Mouse (Mus musculus) limb, embryonic 14.5 days (tissue): ENCODE results near the gene Srarp. TPM values are rescaled to one million over a fixed set of nuclear protein-coding genes. Genes with fewer than 3 reads are reported as not detected.
A peak's percentile ranks its signal among the peaks of the same experiment; 100 is the strongest.

Experiments used
- ATAC-seq: fragments of 200-750 bp; cut with Nextera tagmentation; 2 replicates; pipeline ENCODE4 v1.8.0; 2017; ENCODE audit warnings: low read depth, moderate number of reproducible peaks, moderate TSS enrichment; ENCODE audit not compliant: low FRiP score
- DNase-seq: peaks from one replicate; pipeline ENCODE4 v3.0.0-alpha.2; 2015; ENCODE audit warnings: low spot score
- H3K27ac ChIP-seq: fragments of 300-500 bp; sonication (generic); replicated peaks from 2 replicates; pipeline ENCODE4 v1.5.1; 2014; ENCODE audit warnings: low read depth, mild to moderate bottlenecking, low read length, moderate library complexity, mixed read lengths
- H3K27me3 ChIP-seq: fragments of 300-500 bp; sonication (generic); 2 replicates; pipeline ENCODE4 v1.6.1; 2014; ENCODE audit warnings: low read length, mixed read lengths; ENCODE audit not compliant: control insufficient read depth, insufficient read depth
- H3K36me3 ChIP-seq: fragments of 300-500 bp; sonication (generic); 2 replicates; pipeline ENCODE4 v1.6.1; 2014; ENCODE audit warnings: mild to moderate bottlenecking, low read length, moderate library complexity, mixed read lengths; ENCODE audit not compliant: control insufficient read depth, insufficient read depth
- H3K4me1 ChIP-seq: fragments of 300-500 bp; sonication (generic); 2 replicates; pipeline ENCODE4 v1.6.1; 2014; ENCODE audit warnings: antibody characterized with exemption, low read length, mixed read lengths; ENCODE audit not compliant: control insufficient read depth, insufficient read depth
- H3K4me2 ChIP-seq: fragments of 300-500 bp; sonication (generic); replicated peaks from 2 replicates; pipeline ENCODE4 v1.6.1; 2014; ENCODE audit warnings: low read depth, mild to moderate bottlenecking, low read length, moderate library complexity; ENCODE audit not compliant: severe bottlenecking
- H3K4me3 ChIP-seq: fragments of 300-500 bp; sonication (generic); replicated peaks from 2 replicates; pipeline ENCODE4 v1.5.1; 2014; ENCODE audit warnings: low read length
- H3K9ac ChIP-seq: fragments of 300-500 bp; sonication (generic); 2 replicates; pipeline ENCODE4 v1.6.1; 2014; ENCODE audit warnings: mild to moderate bottlenecking, low read depth, low read length, moderate library complexity; ENCODE audit not compliant: severe bottlenecking
- H3K9me3 ChIP-seq: fragments of 300-500 bp; sonication (generic); 2 replicates; pipeline ENCODE4 v1.6.1; 2016; ENCODE audit warnings: low read length; ENCODE audit not compliant: control insufficient read depth
- POLR2A ChIP-seq: fragments of 200-500 bp; IDR thresholded peaks from 2 replicates; pipeline ENCODE4 v1.8.0; 2012; ENCODE audit warnings: inconsistent platforms, mild to moderate bottlenecking, moderate library complexity, borderline replicate concordance; ENCODE audit not compliant: insufficient read depth, insufficient read length; ENCODE audit errors: extremely low read depth
- WGBS: fragments of 180-500 bp; shearing (Covaris S2); extraction: QIAGEN DNeasy Blood & Tissue Kit; methylation state at CpG from one replicate; pipeline ENCODE4 v1.1.7; 2014; 5-methylcytosine and 5-hydroxymethylcytosine counted together
- polyA plus RNA-seq, 2 experiments: library from polyadenylated mRNA; depleted of rRNA in 1 of 2; stranded (reverse) in 1 of 2; unstranded in 1 of 2; fragments of >200 nt; fragmentation: Nextera tagmentation in 1 of 2; extraction: Ambion mirVana in 1 of 2; gene quantifications; 2 replicates each; pipeline versions ENCODE4 v1.2.1 to v1.2.3; 2012 to 2014

Srarp gene
- polyA plus RNA-seq, 2 experiments: not detected

DNA sequence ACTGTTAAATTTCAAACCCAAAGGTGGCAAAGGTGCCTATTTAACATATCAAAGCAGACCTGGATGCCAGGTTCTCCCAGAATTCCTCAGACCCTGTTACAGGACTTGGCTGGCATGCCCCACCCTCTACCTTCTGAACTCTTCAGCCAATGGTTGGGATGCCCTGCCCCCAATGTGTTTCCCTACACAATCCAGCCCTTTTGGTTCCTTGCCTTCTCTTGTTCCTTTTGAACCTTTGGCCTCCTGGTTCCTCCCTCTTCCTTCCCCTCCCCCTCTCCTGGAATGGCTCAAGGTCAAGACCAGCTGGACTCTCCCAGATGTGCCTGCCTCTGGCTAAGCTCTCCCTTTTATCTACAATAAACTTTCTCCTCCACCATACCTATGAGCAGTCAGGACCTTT, 5.0 kb upstream of the Srarp start:
- no peaks in the 10 kb centered on the region for H3K36me3 ChIP-seq
- H3K4me3 ChIP-seq: no peak overlapping the region
- no peaks in the 10 kb centered on the region for H3K27me3 ChIP-seq
- H3K4me2 ChIP-seq: no peak overlapping the region
- no peak for TF ChIP-seq POLR2A
- H3K27ac ChIP-seq: no peak overlapping the region
- no peak overlapping the region for H3K9ac ChIP-seq
- no peaks in the 10 kb centered on the region for H3K9me3 ChIP-seq
- ATAC-seq (no peak), DNase-seq (no peak)
- H3K4me1 ChIP-seq: peaks cover 10% of the 10 kb centered on the region

DNA sequence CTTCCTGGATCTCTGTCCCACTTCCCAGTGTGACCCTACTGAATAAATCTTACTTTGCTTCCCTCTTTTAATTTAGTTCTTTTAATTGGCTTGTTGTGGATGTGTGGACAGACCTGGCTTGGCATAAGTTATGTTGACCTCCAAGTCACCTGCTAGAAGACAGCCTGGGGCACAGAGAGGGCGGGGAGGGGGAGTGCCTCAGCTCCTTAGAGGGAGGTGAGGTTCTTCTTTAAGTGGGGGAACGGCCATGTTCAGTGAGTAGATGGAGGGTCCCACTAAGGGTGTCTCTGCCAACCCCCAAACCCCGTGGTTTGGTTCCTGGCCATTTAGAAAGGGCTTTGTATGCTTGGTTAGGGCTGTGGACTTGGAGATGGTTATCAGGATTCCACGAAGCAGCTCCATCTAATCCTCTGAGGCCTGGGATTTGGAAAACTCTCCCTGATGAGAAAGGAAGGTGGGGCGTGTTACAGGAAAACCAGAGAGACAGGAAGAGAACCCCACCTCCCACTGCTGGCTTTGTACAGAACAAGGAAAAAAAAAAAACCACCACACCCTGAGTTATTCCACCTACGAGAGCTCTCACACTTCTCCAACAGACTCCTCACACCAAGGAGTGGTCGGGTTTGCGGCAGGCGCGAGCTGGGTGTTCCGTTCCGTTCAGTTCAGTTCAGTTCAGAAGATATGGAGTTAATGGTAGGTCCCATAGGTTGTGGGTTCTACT, 3.3 kb upstream of the Srarp start:
- DNase-seq: no peak
- no peaks in the 10 kb centered on the region for H3K36me3 ChIP-seq
- H3K4me2 ChIP-seq: no peak overlapping the region
- TF ChIP-seq POLR2A: no peak
- H3K27ac ChIP-seq: no peak overlapping the region
- no peaks in the 10 kb centered on the region for H3K27me3 ChIP-seq
- H3K9me3 ChIP-seq: no peaks in the 10 kb centered on the region
- 0 out of 2 replicates have a peak, but pooled peaks cover 2% of the 10 kb centered on the region for H3K4me1 ChIP-seq
- WGBS: 80% methylated on average over 12 of the region's 12 CpGs
- no peak overlapping the region for H3K9ac ChIP-seq
- no peak for ATAC-seq
- no peak overlapping the region for H3K4me3 ChIP-seq

DNA sequence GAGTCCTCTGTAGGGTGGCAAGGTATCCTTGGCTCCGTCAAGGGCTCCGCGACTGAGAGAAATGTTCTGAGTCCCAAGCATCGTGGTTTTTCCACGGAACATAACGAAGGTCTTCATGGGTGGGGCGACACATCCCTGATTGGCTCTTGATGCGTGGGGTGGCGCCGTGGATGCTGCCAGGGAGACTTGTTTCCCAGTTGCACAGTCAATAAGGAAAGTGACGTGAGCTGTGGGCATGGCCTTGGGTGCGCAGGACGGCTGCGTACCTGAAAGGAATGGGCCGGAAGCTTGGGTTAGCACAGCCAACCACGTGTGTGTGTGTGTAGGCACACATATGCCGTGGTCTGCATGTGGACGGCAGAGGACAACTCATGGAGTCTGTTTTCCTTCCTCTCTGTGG, 2.7 kb downstream of the Srarp start:
- DNase-seq (no peak), ATAC-seq (no peak)
- no peak overlapping the region for H3K27ac ChIP-seq
- no peaks in the 10 kb centered on the region for H3K9me3 ChIP-seq
- 85% methylated on average over 18 of the region's 18 CpGs for WGBS
- no peaks in the 10 kb centered on the region for H3K27me3 ChIP-seq
- TF ChIP-seq POLR2A: no peak
- no peaks in the 10 kb centered on the region for H3K36me3 ChIP-seq
- no peak overlapping the region for H3K4me2 ChIP-seq
- no peak overlapping the region for H3K4me3 ChIP-seq
- H3K4me1 ChIP-seq: no peaks in the 10 kb centered on the region
- H3K9ac ChIP-seq: no peak overlapping the region

DNA sequence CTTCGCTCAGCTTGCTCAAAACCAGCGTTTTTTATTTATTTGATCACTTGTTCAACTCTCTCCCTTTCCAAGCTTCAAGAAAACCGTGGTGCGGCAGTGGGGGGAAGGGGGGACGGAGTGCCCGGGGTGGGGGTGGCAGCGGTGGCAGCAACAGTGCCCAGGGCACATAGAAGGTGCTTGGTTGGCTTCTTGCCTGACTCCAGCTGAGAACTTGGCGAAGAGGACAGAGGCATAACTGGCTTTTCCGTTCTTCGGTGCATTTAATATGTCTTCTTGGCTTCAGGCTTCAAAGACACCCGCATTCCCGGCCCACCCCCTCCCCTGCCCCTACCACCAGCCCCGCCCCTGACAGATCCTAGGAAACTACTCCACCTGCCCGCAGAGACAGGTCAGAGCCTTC, 3.2 kb downstream of the Srarp start:
- Histone ChIP-seq H3K27ac (no peak overlapping the region), H3K4me1 (no peaks in the 10 kb centered on the region), H3K36me3 (no peaks in the 10 kb centered on the region), H3K4me2 (no peak overlapping the region), H3K4me3 (no peak overlapping the region), H3K27me3 (no peaks in the 10 kb centered on the region), H3K9ac (no peak overlapping the region), H3K9me3 (no peaks in the 10 kb centered on the region)
- no peak for DNase-seq
- TF ChIP-seq POLR2A: no peak
- no peak for ATAC-seq
- WGBS: 50% methylated on average over 14 of the region's 14 CpGs

DNA sequence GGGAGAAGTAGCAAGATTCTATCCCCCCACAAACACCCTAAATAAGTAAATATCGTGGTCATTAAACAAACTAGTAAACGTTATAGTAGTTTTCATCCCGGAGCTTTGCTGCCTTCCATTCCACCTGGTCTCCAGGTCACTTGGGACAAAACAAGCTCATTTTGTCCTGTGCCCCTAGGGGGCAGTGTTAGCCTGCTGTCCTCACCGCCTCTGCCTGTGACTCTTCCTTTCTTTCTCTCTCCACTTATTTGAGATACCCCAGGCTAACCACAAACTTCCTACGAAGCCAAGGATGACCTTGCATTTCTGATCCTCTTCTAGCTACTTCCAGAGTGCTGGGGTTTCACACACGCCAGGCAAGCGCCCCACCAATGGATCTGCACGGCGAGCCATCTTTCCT, 4.9 kb downstream of the Srarp start:
- ATAC-seq: no peak
- peak; percentile 62 for DNase-seq

DNA sequence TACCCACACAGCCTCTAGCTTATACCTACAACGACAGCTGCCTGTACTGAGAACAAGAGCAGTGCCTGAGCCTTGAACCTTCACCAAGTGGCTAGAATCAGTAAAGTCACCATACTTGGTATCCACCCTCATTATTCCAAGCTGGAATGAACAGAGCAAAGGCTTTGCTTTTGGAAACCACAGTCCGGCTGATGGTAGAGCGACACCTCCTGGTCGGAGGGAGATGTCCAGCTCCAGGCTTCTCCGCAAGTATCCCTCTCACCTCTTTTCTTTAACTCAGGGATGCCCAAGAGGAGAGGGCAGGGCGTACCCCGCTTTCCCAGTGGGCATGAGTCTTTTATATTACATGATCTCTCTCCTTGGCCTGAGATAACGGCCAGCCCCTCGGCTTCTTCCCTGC, 6.1 kb downstream of the Srarp start:
- no peaks in the 10 kb centered on the region for H3K27me3 ChIP-seq
- no peak overlapping the region for H3K27ac ChIP-seq
- no peaks in the 10 kb centered on the region for H3K36me3 ChIP-seq
- H3K4me1 ChIP-seq: peaks cover 16% of the 10 kb centered on the region
- 60% methylated on average over 9 of the region's 9 CpGs for WGBS
- H3K9me3 ChIP-seq: no peaks in the 10 kb centered on the region
- ATAC-seq (no peak), DNase-seq (no peak)
- TF ChIP-seq POLR2A: no peak
- H3K4me3 ChIP-seq: no peak overlapping the region
- H3K9ac ChIP-seq: no peak overlapping the region
- no peak overlapping the region for H3K4me2 ChIP-seq

More for the DNA sequence above, 4.9 kb downstream of the Srarp start:
- Histone ChIP-seq H3K27me3 (no peaks in the 10 kb centered on the region), H3K4me3 (no peak overlapping the region), H3K27ac (no peak overlapping the region), H3K9me3 (no peaks in the 10 kb centered on the region), H3K4me1 (peaks cover 5% of the 10 kb centered on the region; the same call in 1 of the 2 replicates), H3K9ac (no peak overlapping the region), H3K4me2 (no peak overlapping the region), H3K36me3 (no peaks in the 10 kb centered on the region)
- whole genome bisulfite sequencing: 40% methylated on average over 9 of the region's 9 CpGs
- no peak for TF ChIP-seq POLR2A
